Mouse (Mus musculus) midbrain, embryonic 16.5 days (tissue): ENCODE results near the gene Cacna2d3. TPM values are rescaled to one million over a fixed set of nuclear protein-coding genes. Genes with fewer than 3 reads are reported as not detected.

ENCODE experiments used
- ATAC-seq: fragments of 200-750 bp; cut with Nextera tagmentation; 2 replicates; pipeline ENCODE4 v1.8.0; 2017; ENCODE audit warnings: moderate TSS enrichment
- H3K27ac ChIP-seq: fragments of 300-500 bp; sonication (generic); 2 replicates; pipeline ENCODE4 v1.5.1; 2014; ENCODE audit warnings: mild to moderate bottlenecking, low read length, mixed read lengths
- H3K27me3 ChIP-seq: fragments of 300-500 bp; sonication (generic); 2 replicates; pipeline ENCODE4 v1.6.1; 2014; ENCODE audit warnings: low read depth, low read length, mixed read lengths; ENCODE audit not compliant: control insufficient read depth, insufficient read depth
- H3K36me3 ChIP-seq: fragments of 300-500 bp; sonication (generic); 2 replicates; pipeline ENCODE4 v1.6.1; 2014; ENCODE audit warnings: mild to moderate bottlenecking, low read length, moderate library complexity, mixed read lengths; ENCODE audit not compliant: control insufficient read depth, insufficient read depth
- H3K4me1 ChIP-seq: fragments of 300-500 bp; sonication (generic); 2 replicates; pipeline ENCODE4 v1.6.1; 2014; ENCODE audit warnings: mild to moderate bottlenecking, low read length, mixed read lengths; ENCODE audit not compliant: control insufficient read depth, insufficient read depth
- H3K4me2 ChIP-seq: fragments of 300-500 bp; sonication (generic); 2 replicates; pipeline ENCODE4 v1.6.1; 2014; ENCODE audit warnings: mild to moderate bottlenecking, low read length, mixed read lengths
- H3K4me3 ChIP-seq: fragments of 300-500 bp; sonication (generic); 2 replicates; pipeline ENCODE4 v1.5.1; 2014; ENCODE audit warnings: low read depth, mild to moderate bottlenecking, low read length, moderate library complexity, mixed read lengths
- H3K9ac ChIP-seq: fragments of 300-500 bp; sonication (generic); 2 replicates; pipeline ENCODE4 v1.6.1; 2014; ENCODE audit warnings: low read depth, low read length, mixed read lengths
- H3K9me3 ChIP-seq: fragments of 300-500 bp; sonication (generic); replicated peaks from 2 replicates; pipeline ENCODE4 v1.6.1; 2014; ENCODE audit warnings: mild to moderate bottlenecking, low read length, mixed read lengths; ENCODE audit not compliant: control insufficient read depth, poor library complexity, severe bottlenecking
- WGBS: fragments of 180-500 bp; shearing (Covaris S2); extraction: QIAGEN DNeasy Blood & Tissue Kit; methylation state at CpG from one replicate; pipeline ENCODE4 v1.1.7; 2014; 5-methylcytosine and 5-hydroxymethylcytosine counted together
- polyA plus RNA-seq: library from polyadenylated mRNA; unstranded; fragments of >200 nt; fragmentation: Nextera tagmentation; extraction: Ambion mirVana; gene quantifications from 2 replicates; pipeline ENCODE4 v1.2.1, GENCODE M21; 2015

Cacna2d3 gene
- polyA plus RNA-seq, 1 experiment from 2014 or later: 31.0 TPM

DNA sequence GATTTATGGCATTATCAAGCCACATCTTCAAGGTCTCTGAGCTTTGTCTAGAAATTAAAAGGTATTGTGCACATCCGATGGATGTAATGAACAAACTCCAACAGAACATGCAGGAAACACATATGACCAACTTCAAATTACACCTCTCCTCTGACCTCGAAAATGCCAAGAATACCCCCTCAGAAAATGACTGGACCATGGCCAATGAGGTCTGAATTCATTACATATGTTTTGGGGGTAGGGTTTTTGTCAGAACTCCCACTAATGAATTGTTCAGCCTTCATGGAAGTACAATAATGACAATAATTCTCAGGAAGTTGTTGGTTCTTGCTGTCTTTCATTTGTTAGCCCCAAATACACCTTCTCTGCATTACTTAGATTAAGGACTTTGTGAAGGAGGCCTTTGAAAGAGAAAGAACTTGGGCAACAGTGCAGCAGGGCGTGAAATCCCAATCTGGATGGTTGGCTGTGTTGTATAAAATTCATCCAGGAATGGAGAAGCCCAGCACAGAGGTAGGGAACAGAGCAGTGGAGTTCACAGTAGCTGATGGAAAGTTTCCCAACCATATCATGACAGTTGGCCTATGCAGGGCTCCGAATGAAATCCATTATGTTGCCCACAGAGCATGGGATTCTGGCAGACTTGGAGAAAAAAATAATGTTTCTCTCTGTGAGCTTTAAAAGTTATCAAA lies 499.3 kb downstream of the Cacna2d3 start:
- Histone ChIP-seq H3K4me2 (no peak overlapping the region), H3K4me1 (peaks cover 8% of the 10 kb centered on the region; the same call in 1 of the 2 replicates), H3K27ac (no peak overlapping the region), H3K4me3 (no peak overlapping the region), H3K36me3 (no peaks in the 10 kb centered on the region), H3K9ac (no peak overlapping the region), H3K9me3 (no peaks in the 10 kb centered on the region), H3K27me3 (no peaks in the 10 kb centered on the region)
- no peak for ATAC-seq
- 50% methylated on average over 4 of the region's 4 CpGs for WGBS

DNA sequence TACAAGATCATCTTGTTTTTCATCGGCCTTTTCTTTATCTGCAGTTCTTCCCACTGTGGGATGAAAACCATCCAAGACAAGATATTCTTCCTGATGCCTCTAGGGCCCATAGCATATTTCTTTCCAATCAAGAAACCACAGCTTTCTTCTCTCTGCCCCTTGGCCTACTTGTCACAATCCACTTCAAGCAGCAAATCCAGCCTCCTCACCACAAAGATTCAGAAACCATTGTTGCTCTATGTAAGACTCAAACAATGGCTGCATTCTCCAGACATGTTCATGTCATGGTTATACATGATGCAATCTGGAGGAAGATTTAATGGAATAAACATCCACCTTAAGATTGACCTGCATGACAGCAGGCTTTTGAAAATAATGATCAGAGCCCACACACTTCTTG lies 505.6 kb downstream of the Cacna2d3 start:
- Histone ChIP-seq H3K4me2 (no peak overlapping the region), H3K27ac (no peak overlapping the region), H3K36me3 (no peaks in the 10 kb centered on the region), H3K27me3 (no peaks in the 10 kb centered on the region), H3K4me1 (no peaks in the 10 kb centered on the region), H3K9me3 (no peaks in the 10 kb centered on the region), H3K9ac (no peak overlapping the region), H3K4me3 (no peak overlapping the region)
- WGBS: 70% methylated on average over 1 of the region's 1 CpGs
- no peak for ATAC-seq

DNA sequence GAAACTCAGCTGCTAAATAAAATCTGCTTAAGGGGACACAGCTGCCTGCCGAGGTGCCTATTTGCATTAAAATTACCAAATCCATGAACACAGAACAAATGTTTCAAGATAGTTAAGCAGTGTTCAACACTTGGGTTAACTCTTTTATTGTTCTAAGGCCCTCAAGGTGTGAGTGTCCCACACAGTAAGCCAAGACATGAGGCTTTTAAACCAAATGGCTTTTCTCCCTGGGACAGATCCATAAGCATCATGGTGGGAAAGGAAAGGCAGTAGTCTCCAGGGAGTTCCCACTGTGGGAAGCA lies 516.7 kb downstream of the Cacna2d3 start:
- Histone ChIP-seq H3K4me2 (no peak overlapping the region), H3K9me3 (0 out of 2 replicates have a peak, but pooled peaks cover 3% of the 10 kb centered on the region), H3K27ac (no peak overlapping the region), H3K4me3 (no peak overlapping the region), H3K27me3 (no peaks in the 10 kb centered on the region), H3K36me3 (no peaks in the 10 kb centered on the region), H3K4me1 (peaks cover 9% of the 10 kb centered on the region; the same call in 1 of the 2 replicates), H3K9ac (no peak overlapping the region)
- WGBS: 8% methylated on average over 1 of the region's 1 CpGs
- no peak; the same call in 1 of the 2 replicates for ATAC-seq

DNA sequence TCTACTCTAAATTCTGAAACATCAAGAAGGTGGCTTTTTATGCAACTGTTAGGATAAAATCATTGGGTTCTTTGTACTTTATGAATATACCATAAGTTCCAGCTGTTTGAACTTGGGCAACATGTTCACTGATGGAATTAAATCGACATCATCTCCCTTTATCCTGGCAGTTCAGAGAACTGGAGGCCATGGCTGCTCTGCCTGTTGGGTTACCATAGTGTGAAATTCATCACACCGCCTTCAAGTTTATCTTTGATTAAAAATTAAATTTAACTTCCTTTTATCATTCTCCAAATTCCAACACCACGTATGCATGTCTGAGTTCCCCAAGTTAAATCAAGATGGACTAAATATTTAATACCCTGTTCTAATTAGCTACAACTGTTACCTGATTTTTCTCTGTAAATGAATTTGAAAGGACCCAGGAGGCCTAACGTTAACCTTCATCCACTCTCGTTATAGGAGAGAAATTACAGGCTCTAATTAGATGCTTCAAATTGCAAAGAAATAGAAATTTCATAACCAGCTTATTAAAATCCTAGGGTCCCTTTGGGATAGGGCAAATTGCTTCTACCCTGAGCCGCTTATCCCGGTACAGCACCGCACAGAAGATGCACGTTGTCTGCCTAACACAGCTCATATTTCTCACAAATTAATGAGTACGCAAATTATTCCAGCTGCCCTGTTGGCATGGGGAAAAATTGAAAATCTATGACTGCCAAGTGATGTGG lies 517.3 kb downstream of the Cacna2d3 start:
- 30% methylated on average over 10 of the region's 10 CpGs for WGBS
- H3K4me2 ChIP-seq: no peak overlapping the region
- no peaks in the 10 kb centered on the region for H3K36me3 ChIP-seq
- peak; percentile 96 for ATAC-seq
- H3K9ac ChIP-seq: no peak overlapping the region
- H3K9me3 ChIP-seq: 0 out of 2 replicates have a peak, but pooled peaks cover 3% of the 10 kb centered on the region
- H3K4me1 ChIP-seq: peaks cover 9% of the 10 kb centered on the region; the same call in 1 of the 2 replicates
- H3K27me3 ChIP-seq: no peaks in the 10 kb centered on the region
- H3K4me3 ChIP-seq: no peak overlapping the region
- H3K27ac ChIP-seq: no peak overlapping the region

DNA sequence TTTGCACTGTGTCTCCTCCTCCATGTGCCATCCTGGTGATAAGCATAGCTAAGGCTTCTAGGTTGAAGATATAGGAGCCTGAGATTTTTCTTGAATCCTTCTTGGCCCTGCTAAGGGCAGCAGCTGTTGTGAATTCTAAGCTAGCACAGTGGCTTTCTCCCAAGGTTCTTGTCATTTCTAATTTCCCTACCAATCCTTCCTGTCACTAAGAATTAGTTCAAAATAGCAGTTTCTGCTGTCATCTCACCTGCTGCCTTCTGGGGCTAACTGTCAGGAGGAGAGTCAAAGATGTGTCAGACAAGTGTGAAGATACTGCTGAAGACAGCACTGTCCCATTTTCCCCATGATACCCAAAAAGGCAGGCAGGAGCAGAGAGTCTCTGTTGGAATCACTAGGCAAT lies 525.5 kb downstream of the Cacna2d3 start:
- Histone ChIP-seq H3K27me3 (no peaks in the 10 kb centered on the region), H3K4me2 (no peak overlapping the region), H3K36me3 (no peaks in the 10 kb centered on the region), H3K4me3 (no peak overlapping the region), H3K9me3 (no peaks in the 10 kb centered on the region), H3K4me1 (no peaks in the 10 kb centered on the region), H3K27ac (no peak overlapping the region), H3K9ac (no peak overlapping the region)
- no peak for ATAC-seq

DNA sequence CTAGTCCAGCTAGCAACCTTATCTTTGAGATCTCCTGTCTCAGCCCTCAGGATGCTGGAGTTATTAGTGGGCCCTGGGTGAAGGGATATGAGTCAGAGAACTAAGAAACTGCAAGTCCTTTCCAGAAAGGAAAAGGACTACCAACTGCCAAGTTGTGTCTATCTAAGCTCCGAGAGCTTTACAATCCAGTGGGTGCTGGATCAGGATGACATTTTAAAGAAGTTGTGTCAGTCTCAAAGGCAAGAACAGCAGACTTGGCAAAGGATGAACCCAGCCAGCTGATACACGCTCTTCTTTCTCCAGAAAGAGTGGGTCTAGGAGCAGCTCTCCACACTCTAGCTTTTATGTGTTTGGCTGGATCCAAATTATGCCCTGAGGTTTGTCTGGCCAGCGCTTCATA lies 530.2 kb downstream of the Cacna2d3 start:
- WGBS: 88% methylated on average over 3 of the region's 3 CpGs
- no peak overlapping the region for H3K9ac ChIP-seq
- H3K4me1 ChIP-seq: no peaks in the 10 kb centered on the region
- H3K4me3 ChIP-seq: no peak overlapping the region
- no peak overlapping the region for H3K4me2 ChIP-seq
- no peak for ATAC-seq
- no peaks in the 10 kb centered on the region for H3K36me3 ChIP-seq
- no peaks in the 10 kb centered on the region for H3K9me3 ChIP-seq
- H3K27ac ChIP-seq: no peak overlapping the region
- no peaks in the 10 kb centered on the region for H3K27me3 ChIP-seq

DNA sequence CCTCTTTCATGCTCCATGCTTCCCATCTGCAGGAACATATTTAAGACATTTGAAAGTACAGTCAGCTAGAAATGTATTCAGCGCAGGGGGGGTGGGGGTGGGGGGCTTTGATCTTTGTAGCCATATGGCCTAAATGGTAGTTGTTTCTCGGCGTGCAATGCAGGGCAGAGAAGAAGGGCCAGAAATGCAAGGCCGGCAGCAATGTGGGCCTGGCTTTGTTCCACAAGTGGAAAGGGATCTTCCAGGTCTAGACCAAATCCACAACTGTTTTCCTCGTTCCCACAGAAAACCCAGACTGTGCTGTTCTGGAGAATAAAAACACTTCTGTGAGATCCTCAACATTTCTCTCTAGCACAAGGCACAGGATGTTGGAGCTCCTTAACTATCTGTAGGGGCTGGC lies 537.9 kb downstream of the Cacna2d3 start:
- WGBS: 88% methylated on average over 5 of the region's 5 CpGs
- Histone ChIP-seq H3K4me2 (no peak overlapping the region), H3K4me3 (no peak overlapping the region), H3K27me3 (no peaks in the 10 kb centered on the region), H3K4me1 (peaks cover 9% of the 10 kb centered on the region), H3K9me3 (no peaks in the 10 kb centered on the region), H3K9ac (no peak overlapping the region), H3K36me3 (no peaks in the 10 kb centered on the region), H3K27ac (no peak overlapping the region)
- ATAC-seq: no peak

DNA sequence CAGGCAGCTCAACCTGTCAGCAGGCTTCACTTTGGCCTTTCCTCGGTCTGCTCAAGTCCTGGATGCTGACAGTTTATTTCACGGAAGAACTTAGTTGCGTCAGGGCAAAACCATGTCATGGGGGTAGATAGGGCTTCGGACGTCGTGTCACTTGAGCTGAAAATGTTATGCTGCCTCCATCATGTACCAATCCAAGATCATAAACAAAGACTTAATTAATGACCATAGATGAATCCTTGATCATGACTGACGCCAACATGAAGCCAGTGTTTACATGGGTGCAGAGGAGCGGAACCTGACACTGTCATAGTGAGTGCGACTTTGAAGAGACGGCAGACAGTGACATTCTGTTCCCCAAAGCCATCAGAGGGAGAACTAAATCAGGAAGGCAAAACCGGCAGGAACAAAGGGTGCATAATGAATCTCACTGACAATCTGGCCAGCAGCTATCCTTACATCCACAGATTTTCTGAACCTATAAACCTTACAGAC lies 542.2 kb downstream of the Cacna2d3 start:
- Histone ChIP-seq H3K36me3 (no peaks in the 10 kb centered on the region), H3K4me3 (no peak overlapping the region), H3K9ac (no peak overlapping the region), H3K4me2 (no peak overlapping the region), H3K27ac (peak overlapping the region; percentile 69), H3K4me1 (peaks cover 12% of the 10 kb centered on the region), H3K9me3 (no peaks in the 10 kb centered on the region), H3K27me3 (no peaks in the 10 kb centered on the region)
- WGBS: 26% methylated on average over 11 of the region's 11 CpGs
- ATAC-seq: no peak

DNA sequence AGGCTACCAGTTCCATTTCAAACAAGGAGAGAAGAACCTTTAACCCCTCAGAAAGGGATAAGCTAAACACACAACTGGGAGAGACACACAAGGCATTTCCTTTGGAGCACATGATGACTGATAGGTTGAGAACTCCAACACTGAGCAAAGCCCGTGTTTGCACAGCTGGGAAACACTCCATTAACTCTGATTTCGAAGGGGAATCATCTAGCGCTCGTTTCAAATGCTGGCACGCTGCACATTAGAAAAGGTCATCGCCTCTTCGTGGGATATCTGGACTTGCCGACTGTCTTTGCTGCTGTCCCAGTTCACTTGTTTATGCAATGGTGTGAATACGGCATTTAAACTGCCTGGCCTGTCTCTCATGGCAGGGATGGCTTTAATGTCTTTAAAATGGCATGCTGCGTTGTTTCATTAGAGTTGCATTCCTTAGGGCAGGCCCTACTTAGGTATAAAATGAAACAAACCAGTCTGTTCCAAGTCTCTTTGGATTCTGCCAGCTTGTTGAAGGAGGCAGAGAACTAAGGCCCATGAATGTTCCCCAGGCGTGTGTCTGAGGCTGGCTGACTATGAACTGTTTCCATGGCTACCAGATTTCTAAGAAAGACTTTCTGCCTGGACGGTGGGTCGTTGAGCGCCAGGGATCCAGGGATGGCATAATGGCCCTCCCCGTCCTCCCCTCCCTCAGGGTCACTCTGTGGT lies 542.8 kb downstream of the Cacna2d3 start:
- Histone ChIP-seq H3K27me3 (no peaks in the 10 kb centered on the region), H3K4me3 (no peak overlapping the region), H3K9ac (no peak overlapping the region), H3K4me1 (peaks cover 12% of the 10 kb centered on the region), H3K27ac (peak overlapping the region; percentile 69), H3K4me2 (0 out of 2 replicates have a peak overlapping the region, but pooled peaks have one; percentile 13), H3K36me3 (no peaks in the 10 kb centered on the region), H3K9me3 (no peaks in the 10 kb centered on the region)
- ATAC-seq: peak; percentile 90
- WGBS: 8% methylated on average over 15 of the region's 15 CpGs
